Mouse (Mus musculus) kidney, postnatal 0 days (tissue): ENCODE results near the gene Tmem256. TPM values are rescaled to one million over a fixed set of nuclear protein-coding genes. Genes with fewer than 3 reads are reported as not detected.

Experiments
- ATAC-seq: fragments of 200-750 bp; cut with Nextera tagmentation; replicated peaks from 2 replicates; pipeline ENCODE4 v1.8.0; 2017; ENCODE audit warnings: low read depth, moderate number of reproducible peaks, moderate TSS enrichment, moderate library complexity; ENCODE audit not compliant: low FRiP score
- DNase-seq: peaks from one replicate; pipeline ENCODE4 v3.0.0-alpha.2; 2016; ENCODE audit warnings: low spot score
- H3K27ac ChIP-seq: fragments of 300-500 bp; sonication (generic); 2 replicates; pipeline ENCODE4 v1.5.1; 2014; ENCODE audit warnings: mild to moderate bottlenecking
- H3K27me3 ChIP-seq: fragments of 300-500 bp; sonication (generic); 2 replicates; pipeline ENCODE4 v1.6.1; 2014; ENCODE audit warnings: low read length, mixed read lengths; ENCODE audit not compliant: insufficient read depth
- H3K36me3 ChIP-seq: fragments of 300-500 bp; sonication (generic); 2 replicates; pipeline ENCODE4 v1.6.1; 2014; ENCODE audit warnings: low read length, mixed read lengths; ENCODE audit not compliant: insufficient read depth
- H3K4me1 ChIP-seq: fragments of 300-500 bp; sonication (generic); replicated peaks from 2 replicates; pipeline ENCODE4 v1.6.1; 2014; ENCODE audit warnings: antibody characterized with exemption, low read length, mixed read lengths; ENCODE audit not compliant: insufficient read depth
- H3K4me2 ChIP-seq: fragments of 300-500 bp; sonication (generic); 2 replicates; pipeline ENCODE4 v1.6.1; 2014; ENCODE audit warnings: mild to moderate bottlenecking, low read length, moderate library complexity, mixed read lengths
- H3K4me3 ChIP-seq: fragments of 300-500 bp; sonication (generic); replicated peaks from 2 replicates; pipeline ENCODE4 v1.5.1; 2014; ENCODE audit warnings: low read depth, low read length
- H3K9ac ChIP-seq: fragments of 300-500 bp; sonication (generic); 2 replicates; pipeline ENCODE4 v1.6.1; 2014; ENCODE audit warnings: low read depth, low read length
- H3K9me3 ChIP-seq: fragments of 300-500 bp; sonication (generic); replicated peaks from 2 replicates; pipeline ENCODE4 v1.6.1; 2016; ENCODE audit warnings: low read length, inconsistent platforms, mixed read lengths
- CTCF ChIP-seq: IDR thresholded peaks from 2 replicates; pipeline ENCODE4 v1.5.1; 2016; ENCODE audit warnings: antibody characterized with exemption, low read depth, mild to moderate bottlenecking, moderate library complexity
- WGBS: fragments of 180-500 bp; shearing (Covaris S2); extraction: QIAGEN DNeasy Blood & Tissue Kit; methylation state at CpG from one replicate; pipeline ENCODE4 v1.1.7; 2014; 5-methylcytosine and 5-hydroxymethylcytosine counted together
- polyA plus RNA-seq: library from polyadenylated mRNA; unstranded; fragments of >200 nt; fragmentation: Nextera tagmentation; extraction: Ambion mirVana; gene quantifications from 2 replicates; pipeline ENCODE4 v1.2.1, GENCODE M21; 2015

Tmem256 gene
- 485 and 528 TPM in 2 replicates for polyA plus RNA-seq

DNA sequence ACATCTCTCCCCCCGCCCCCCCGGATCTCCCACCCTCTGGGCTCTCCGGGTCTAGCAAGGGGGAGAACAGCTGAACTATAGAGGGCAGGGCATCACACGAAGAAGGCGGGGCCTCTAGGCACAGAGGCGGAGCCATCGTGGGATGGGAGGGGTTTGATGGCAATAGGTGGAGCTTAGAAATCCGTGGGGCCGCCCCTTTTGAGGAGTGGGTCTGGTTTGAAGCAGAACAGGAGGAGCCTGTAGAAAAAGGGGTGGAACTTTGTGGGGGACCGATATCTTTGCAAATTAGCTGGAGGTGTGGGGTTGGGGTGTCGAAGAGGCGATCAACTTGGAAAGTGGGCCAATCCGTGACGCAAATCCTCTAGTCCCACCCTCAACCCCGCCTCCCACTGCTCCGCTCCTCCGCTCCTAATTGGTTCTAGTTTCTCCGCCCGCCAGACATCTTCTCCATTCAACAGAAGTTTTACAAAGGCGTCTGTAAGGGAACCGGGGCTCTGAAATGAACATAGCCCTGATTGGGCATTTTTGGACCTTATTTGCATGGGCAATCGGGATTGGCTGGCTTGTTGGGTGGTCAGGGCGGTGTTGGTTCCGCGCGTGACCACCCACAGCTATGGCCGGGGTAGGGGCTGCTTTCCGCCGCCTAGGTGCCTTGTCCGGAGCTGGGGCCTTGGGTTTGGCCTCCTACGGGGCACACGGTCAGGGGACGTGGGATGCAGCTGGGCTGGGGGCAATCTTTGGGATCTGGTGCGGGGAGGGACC is at the start of gene Tmem256:
Tmem256 (plus strand) TSS at position 563 of the 762 bp plus-strand sequence.
- DNase-seq (peak; percentile 100), ATAC-seq (peak; percentile 92)
- Histone ChIP-seq H3K9me3 (no peaks in the 10 kb centered on the region), H3K9ac (peak within 1 kb of the TSS; percentile 75), H3K4me1 (peaks cover 27% of the 10 kb centered on the region), H3K27ac (peak within 1 kb of the TSS; percentile 93), H3K4me3 (peak within 1 kb of the TSS; percentile 59), H3K27me3 (no peaks in the 10 kb centered on the region), H3K36me3 (no peaks in the 10 kb centered on the region), H3K4me2 (peak within 1 kb of the TSS; percentile 97)
- WGBS: under 1% methylated on average over 34 of the region's 34 CpGs
- TF ChIP-seq CTCF: no peak

- DNase-seq: peak; percentile 44
- Histone ChIP-seq H3K4me2 (no peak overlapping the region), H3K27me3 (no peaks in the 10 kb centered on the region), H3K4me3 (no peak overlapping the region), H3K4me1 (0 out of 2 replicates have a peak, but pooled peaks cover 3% of the 10 kb centered on the region), H3K9ac (no peak overlapping the region), H3K27ac (no peak overlapping the region), H3K36me3 (no peaks in the 10 kb centered on the region), H3K9me3 (no peaks in the 10 kb centered on the region)
- ATAC-seq: no peak
- 34% methylated on average over 5 of the region's 5 CpGs for WGBS
- no peak for TF ChIP-seq CTCF
Measured at GRCm38 (mm10) chr11:69789431-69789830, 48.9 kb upstream of the Tmem256 start.

- H3K27ac ChIP-seq: no peak overlapping the region
- ATAC-seq (no peak), DNase-seq (no peak)
- no peak for TF ChIP-seq CTCF
- H3K4me1 ChIP-seq: 0 out of 2 replicates have a peak, but pooled peaks cover 7% of the 10 kb centered on the region
- no peaks in the 10 kb centered on the region for H3K27me3 ChIP-seq
- no peak overlapping the region for H3K4me3 ChIP-seq
- H3K9me3 ChIP-seq: no peaks in the 10 kb centered on the region
- H3K9ac ChIP-seq: no peak overlapping the region
- H3K36me3 ChIP-seq: no peaks in the 10 kb centered on the region
- WGBS: 60% methylated on average over 5 of the region's 5 CpGs
- H3K4me2 ChIP-seq: no peak overlapping the region
Measured at GRCm38 (mm10) chr11:69791420-69791819, 46.9 kb upstream of the Tmem256 start.

GRCm38 (mm10) chr11:69793429-69793828 is 44.9 kb upstream of the Tmem256 start:
- H3K4me1 ChIP-seq: 0 out of 2 replicates have a peak, but pooled peaks cover 7% of the 10 kb centered on the region
- no peak overlapping the region for H3K27ac ChIP-seq
- TF ChIP-seq CTCF: no peak
- no peak overlapping the region for H3K4me3 ChIP-seq
- DNase-seq: no peak
- no peaks in the 10 kb centered on the region for H3K27me3 ChIP-seq
- no peaks in the 10 kb centered on the region for H3K9me3 ChIP-seq
- ATAC-seq: no peak
- 57% methylated on average over 5 of the region's 5 CpGs for WGBS
- H3K36me3 ChIP-seq: no peaks in the 10 kb centered on the region
- H3K9ac ChIP-seq: no peak overlapping the region
- H3K4me2 ChIP-seq: no peak overlapping the region

- DNase-seq: peak; percentile 99
- peak within 1 kb of the TSS; percentile 50 for H3K4me3 ChIP-seq
- TF ChIP-seq CTCF: no peak; the same call in 1 of the 2 replicates
- H3K27ac ChIP-seq: peak within 1 kb of the TSS; percentile 54
- peak within 1 kb of the TSS; percentile 67 for H3K9ac ChIP-seq
- peaks cover 13% of the 10 kb centered on the region for H3K4me1 ChIP-seq
- 1% methylated on average over 52 of the region's 52 CpGs for WGBS
- H3K27me3 ChIP-seq: no peaks in the 10 kb centered on the region
- H3K4me2 ChIP-seq: peak within 1 kb of the TSS; percentile 95
- no peaks in the 10 kb centered on the region for H3K9me3 ChIP-seq
- no peaks in the 10 kb centered on the region for H3K36me3 ChIP-seq
- ATAC-seq: peak; percentile 96
Measured at GRCm38 (mm10) chr11:69795168-69795982, 42.9 kb upstream of the Tmem256 start, which contains the start of gene Chrnb1. TSS of gene Chrnb1 (minus strand) at chr11:69795943.

DNA sequence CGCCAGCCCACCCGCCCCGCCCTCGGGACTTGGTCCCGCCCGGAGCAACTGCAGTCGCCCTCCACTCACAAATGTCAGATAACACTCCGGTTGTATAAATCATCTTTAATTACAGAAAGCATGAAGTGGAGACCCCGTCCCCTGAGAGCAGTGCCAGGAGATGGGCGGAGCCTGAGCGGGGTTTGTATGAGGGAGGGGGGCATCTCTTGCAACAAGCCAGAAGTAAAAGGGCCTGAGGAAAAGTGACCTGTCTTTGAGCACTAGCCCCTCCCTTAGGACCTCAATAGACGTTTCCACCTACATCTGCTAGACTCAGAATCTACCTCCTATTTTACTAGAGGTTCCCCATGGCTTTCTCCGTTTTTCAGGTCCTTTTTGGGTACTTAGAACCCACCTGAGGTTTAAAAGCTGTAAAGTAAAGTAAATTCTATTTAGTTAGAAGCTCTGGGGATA is 42.3 kb upstream of the Tmem256 start:
- Histone ChIP-seq H3K4me2 (peak overlapping the region; percentile 95), H3K9ac (peak overlapping the region; percentile 67; the same call in 1 of the 2 replicates), H3K4me1 (peaks cover 18% of the 10 kb centered on the region), H3K9me3 (no peaks in the 10 kb centered on the region), H3K27ac (no peak overlapping the region), H3K36me3 (no peaks in the 10 kb centered on the region), H3K4me3 (peak overlapping the region; percentile 50), H3K27me3 (no peaks in the 10 kb centered on the region)
- no peak for TF ChIP-seq CTCF
- no peak for ATAC-seq
- DNase-seq: no peak
- 2% methylated on average over 13 of the region's 13 CpGs for WGBS
